Mouse (Mus musculus): ENCODE measurements at regions not wholly inside any gene's neighbourhood (a gene's known extent, or its start where the extent isn't known, plus 50 kb on each side); places are given as distances from the start of the nearest gene placed in this dataset.

GRCm38 (mm10) chr10:91249681-91250195, 68.6 kb upstream of the Tmpo start:
- ATAC-seq (ENCODE audit: extremely low read depth, insufficient number of reproducible peaks, low FRiP score, poor library complexity, severe bottlenecking): no peak

- peak; percentile 35; the same call in 1 of the 2 replicates for ATAC-seq (ENCODE audit: extremely low read depth, insufficient number of reproducible peaks, low FRiP score, poor library complexity, severe bottlenecking)
Observed at GRCm38 (mm10) chr10:91244297-91244696, 63.2 kb upstream of the Tmpo start.

- ATAC-seq (ENCODE audit: extremely low read depth, insufficient number of reproducible peaks, low FRiP score, poor library complexity, severe bottlenecking): peak; percentile 45; the same call in 1 of the 2 replicates
Observed at GRCm38 (mm10) chr10:91242491-91243046, 61.5 kb upstream of the Tmpo start.

- no peak for ATAC-seq (ENCODE audit: extremely low read depth, insufficient number of reproducible peaks, low FRiP score, poor library complexity, severe bottlenecking)
Observed at GRCm38 (mm10) chr10:91241611-91242005, 60.5 kb upstream of the Tmpo start.

- ATAC-seq (ENCODE audit: extremely low read depth, insufficient number of reproducible peaks, low FRiP score, poor library complexity, severe bottlenecking): no peak
Observed at GRCm38 (mm10) chr10:91240856-91241610, 59.9 kb upstream of the Tmpo start.

- ATAC-seq (ENCODE audit: extremely low read depth, insufficient number of reproducible peaks, low FRiP score, poor library complexity, severe bottlenecking): no peak
Observed at GRCm38 (mm10) chr10:91240320-91240719, 59.2 kb upstream of the Tmpo start.

GRCm38 (mm10) chr10:91236844-91237243, 55.7 kb upstream of the Tmpo start:
- 0 out of 2 replicates have a peak, but pooled peaks have one; percentile 36 for ATAC-seq (ENCODE audit: extremely low read depth, insufficient number of reproducible peaks, low FRiP score, poor library complexity, severe bottlenecking)

- no peak for ATAC-seq (ENCODE audit: extremely low read depth, insufficient number of reproducible peaks, low FRiP score, poor library complexity, severe bottlenecking)
Observed at GRCm38 (mm10) chr10:91234709-91235108, 53.6 kb upstream of the Tmpo start.
